Mouse (Mus musculus): Measurements from ENCODE around the gene Rap2a. TPM values are rescaled to one million over a fixed set of nuclear protein-coding genes. Genes with fewer than 3 reads are reported as not detected.

Gene Rap2a
- total and polyA plus RNA-seq, 3 experiments: 5.1 to 8.6 TPM; not detected in 1

GRCm38 (mm10) chr14:120484561-120484960, 6.3 kb downstream of the Rap2a start:
- DNase-seq (ENCODE audit: low read depth, low spot score): no peak
- no peak overlapping the region for H3K4me3 ChIP-seq (ENCODE audit: control insufficient read depth in 1 of 2, insufficient read depth in 1 of 2, low read depth in 2 of 2, low read length in 2 of 2)
- H3K9me3 ChIP-seq (replicated peaks; ENCODE audit: insufficient read depth, low read length): no peaks in the 10 kb centered on the region
- H3K9ac ChIP-seq (ENCODE audit: control insufficient read depth, low read depth, low read length, poor library complexity, severe bottlenecking): no peak overlapping the region
- no peak overlapping the region for H3K27ac ChIP-seq (ENCODE audit: control insufficient read depth, low read depth, low read length)
- no peaks in the 10 kb centered on the region for H3K27me3 ChIP-seq (ENCODE audit: control insufficient read depth in 1 of 2, insufficient read depth in 2 of 2, low read length in 2 of 2)
- H3K36me3 ChIP-seq (ENCODE audit: control insufficient read depth in 1 of 2, insufficient read depth in 2 of 2, low read length in 2 of 2): no peaks in the 10 kb centered on the region
- H3K4me1 ChIP-seq (ENCODE audit: control insufficient read depth in 1 of 2, insufficient read depth in 2 of 2, low read length in 2 of 2): no peaks in the 10 kb centered on the region; a peak in 1 of 4 replicates
- TF ChIP-seq POLR2AphosphoS5 (IDR thresholded peaks at IDR 0.05; ENCODE audit: borderline replicate concordance, low read depth, low read length): no peak
- no peak for TF ChIP-seq POLR2A (IDR thresholded peaks at IDR 0.05; ENCODE audit: control insufficient read depth in 1 of 2, insufficient read depth in 1 of 2, low read depth in 1 of 2, low read length in 2 of 2, poor library complexity in 1 of 2)
- no peak for TF ChIP-seq TBP (IDR thresholded peaks at IDR 0.05; ENCODE audit: low read depth, low read length)
- no peak for TF ChIP-seq MAFK (IDR thresholded peaks at IDR 0.05; ENCODE audit: borderline replicate concordance, low read depth, low read length)
- TF ChIP-seq ZNF384 (IDR thresholded peaks at IDR 0.05; ENCODE audit: low read depth, low read length): no peak
- TF ChIP-seq HCFC1 (IDR thresholded peaks at IDR 0.05; ENCODE audit: low read depth, low read length): no peak
- no peak for TF ChIP-seq CHD1 (IDR thresholded peaks at IDR 0.05; ENCODE audit: low read depth, low read length)
- H3K79me2 ChIP-seq (ENCODE audit: control insufficient read depth, insufficient read depth, low read length, poor library complexity): no peaks in the 10 kb centered on the region

GRCm38 (mm10) chr14:120496284-120496683, 18.0 kb downstream of the Rap2a start:
- H3K4me3 ChIP-seq (ENCODE audit: control insufficient read depth in 1 of 2, insufficient read depth in 1 of 2, low read depth in 2 of 2, low read length in 2 of 2): no peak overlapping the region
- no peaks in the 10 kb centered on the region for H3K9me3 ChIP-seq (replicated peaks; ENCODE audit: insufficient read depth, low read length)
- TF ChIP-seq KAT2A (conservative IDR thresholded peaks at IDR 0.05; ENCODE audit: low read depth, low read length): no peak
- no peak for TF ChIP-seq MAX (IDR thresholded peaks at IDR 0.05; ENCODE audit: low read length)
- no peak for TF ChIP-seq SMC3 (IDR thresholded peaks at IDR 0.05; ENCODE audit: low read depth, low read length)
- no peak for TF ChIP-seq JUND (IDR thresholded peaks at IDR 0.05; ENCODE audit: low read depth, low read length)
- TF ChIP-seq GABPA (IDR thresholded peaks at IDR 0.05; ENCODE audit: low read depth, low read length): no peak
- no peak for TF ChIP-seq BHLHE40 (IDR thresholded peaks at IDR 0.05; ENCODE audit: borderline replicate concordance, low read depth, low read length)
- no peak for TF ChIP-seq SIN3A (IDR thresholded peaks at IDR 0.05; ENCODE audit: low read length)
- TF ChIP-seq POLR2A (IDR thresholded peaks at IDR 0.05; ENCODE audit: control insufficient read depth in 1 of 2, insufficient read depth in 1 of 2, low read depth in 1 of 2, low read length in 2 of 2, poor library complexity in 1 of 2): no peak
- TF ChIP-seq TCF12 (IDR thresholded peaks at IDR 0.05; ENCODE audit: low read depth, low read length): no peak
- TF ChIP-seq MYC (IDR thresholded peaks at IDR 0.05; ENCODE audit: low read depth, low read length): no peak
- TF ChIP-seq TAL1 (IDR thresholded peaks at IDR 0.05; ENCODE audit: low read length): no peak
- TF ChIP-seq USF2 (IDR thresholded peaks at IDR 0.05; ENCODE audit: borderline replicate concordance in 1 of 2, insufficient read depth in 1 of 2, low read depth in 1 of 2, low read length in 2 of 2): no peak
- no peak for TF ChIP-seq ZKSCAN1 (IDR thresholded peaks at IDR 0.05; ENCODE audit: low read depth, low read length)
- no peak for TF ChIP-seq POLR2AphosphoS5 (IDR thresholded peaks at IDR 0.05; ENCODE audit: borderline replicate concordance, low read depth, low read length)
- no peaks in the 10 kb centered on the region for H3K27me3 ChIP-seq (ENCODE audit: control insufficient read depth in 1 of 2, insufficient read depth in 2 of 2, low read length in 2 of 2)
- H3K27ac ChIP-seq (ENCODE audit: control insufficient read depth, low read depth, low read length): no peak overlapping the region
- no peak for DNase-seq (ENCODE audit: low read depth, low spot score)
- no peaks in the 10 kb centered on the region for H3K36me3 ChIP-seq (ENCODE audit: control insufficient read depth in 1 of 2, insufficient read depth in 2 of 2, low read length in 2 of 2)
- no peaks in the 10 kb centered on the region for H3K79me2 ChIP-seq (ENCODE audit: control insufficient read depth, insufficient read depth, low read length, poor library complexity)
- H3K4me1 ChIP-seq (ENCODE audit: control insufficient read depth in 1 of 2, insufficient read depth in 2 of 2, low read length in 2 of 2): no peaks in the 10 kb centered on the region
- H3K9ac ChIP-seq (ENCODE audit: control insufficient read depth, low read depth, low read length, poor library complexity, severe bottlenecking): no peak overlapping the region

All from MEL (cell line).